Mouse (Mus musculus): Measurements from ENCODE around the gene Tarm1. TPM values are rescaled to one million over a fixed set of nuclear protein-coding genes. Genes with fewer than 3 reads are reported as not detected.
A peak's percentile ranks its signal among the peaks of the same experiment; 100 is the strongest.

Gene Tarm1
- polyA plus RNA-seq, 1 experiment from 2014 or later: not detected

DNA sequence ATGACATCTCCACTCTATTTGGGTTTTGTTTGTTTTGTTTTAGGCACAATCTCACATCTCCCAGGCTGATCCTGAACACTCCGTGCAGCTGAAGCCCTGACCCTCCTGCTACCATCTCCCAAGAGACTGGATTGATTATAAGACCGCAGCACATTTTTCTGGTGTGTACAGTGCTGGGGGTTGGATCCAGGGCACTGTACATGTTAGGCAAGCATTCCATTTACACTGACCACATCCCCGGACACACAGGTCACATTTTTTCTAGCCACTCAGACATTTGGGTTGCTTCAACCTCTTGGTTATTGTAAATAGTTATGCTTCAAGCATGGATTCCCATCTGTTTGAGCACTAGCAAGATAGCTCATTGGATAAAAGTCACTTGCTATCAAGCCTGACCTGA is 55.8 kb downstream of the Tarm1 start:
- H3K9ac ChIP-seq (ENCODE audit: low read length): no peak overlapping the region
- H3K27me3 ChIP-seq (ENCODE audit: control insufficient read depth, insufficient read depth, low read depth, low read length): no peaks in the 10 kb centered on the region
- no peak overlapping the region for H3K27ac ChIP-seq (ENCODE audit: low read length)
- WGBS: 43% methylated on average over 3 of the region's 3 CpGs
- H3K4me3 ChIP-seq (ENCODE audit: low read length): no peak overlapping the region
- no peaks in the 10 kb centered on the region for H3K9me3 ChIP-seq (ENCODE audit: control insufficient read depth, low read length)
- H3K36me3 ChIP-seq (ENCODE audit: control insufficient read depth, insufficient read depth, low read length): no peaks in the 10 kb centered on the region
- ATAC-seq (ENCODE audit: low read depth): no peak
- no peak overlapping the region for H3K4me2 ChIP-seq (ENCODE audit: low read depth, low read length)
- no peaks in the 10 kb centered on the region for H3K4me1 ChIP-seq (replicated peaks; ENCODE audit: control insufficient read depth, insufficient read depth, low read length)

GRCm38 (mm10) chr7:3444678-3445077 is 57.7 kb downstream of the Tarm1 start:
- 61% methylated on average over 3 of the region's 3 CpGs for WGBS
- ATAC-seq (ENCODE audit: low read depth): no peak
- Histone ChIP-seq H3K36me3 (ENCODE audit: control insufficient read depth, insufficient read depth, low read length) (no peaks in the 10 kb centered on the region), H3K9ac (ENCODE audit: low read length) (no peak overlapping the region), H3K4me1 (replicated peaks; ENCODE audit: control insufficient read depth, insufficient read depth, low read length) (no peaks in the 10 kb centered on the region), H3K27ac (ENCODE audit: low read length) (no peak overlapping the region), H3K9me3 (ENCODE audit: control insufficient read depth, low read length) (no peaks in the 10 kb centered on the region), H3K4me3 (ENCODE audit: low read length) (no peak overlapping the region), H3K4me2 (ENCODE audit: low read depth, low read length) (no peak overlapping the region), H3K27me3 (ENCODE audit: control insufficient read depth, insufficient read depth, low read depth, low read length) (no peaks in the 10 kb centered on the region)

GRCm38 (mm10) chr7:3442476-3443062 is 59.9 kb downstream of the Tarm1 start:
- Histone ChIP-seq H3K27me3 (ENCODE audit: control insufficient read depth, insufficient read depth, low read depth, low read length) (no peaks in the 10 kb centered on the region), H3K27ac (ENCODE audit: low read length) (no peak overlapping the region), H3K9ac (ENCODE audit: low read length) (no peak overlapping the region), H3K4me3 (ENCODE audit: low read length) (no peak overlapping the region), H3K4me2 (ENCODE audit: low read depth, low read length) (no peak overlapping the region), H3K9me3 (ENCODE audit: control insufficient read depth, low read length) (no peaks in the 10 kb centered on the region), H3K4me1 (replicated peaks; ENCODE audit: control insufficient read depth, insufficient read depth, low read length) (no peaks in the 10 kb centered on the region), H3K36me3 (ENCODE audit: control insufficient read depth, insufficient read depth, low read length) (no peaks in the 10 kb centered on the region)
- ATAC-seq (ENCODE audit: low read depth): no peak
- 74% methylated on average over 10 of the region's 10 CpGs for WGBS

DNA sequence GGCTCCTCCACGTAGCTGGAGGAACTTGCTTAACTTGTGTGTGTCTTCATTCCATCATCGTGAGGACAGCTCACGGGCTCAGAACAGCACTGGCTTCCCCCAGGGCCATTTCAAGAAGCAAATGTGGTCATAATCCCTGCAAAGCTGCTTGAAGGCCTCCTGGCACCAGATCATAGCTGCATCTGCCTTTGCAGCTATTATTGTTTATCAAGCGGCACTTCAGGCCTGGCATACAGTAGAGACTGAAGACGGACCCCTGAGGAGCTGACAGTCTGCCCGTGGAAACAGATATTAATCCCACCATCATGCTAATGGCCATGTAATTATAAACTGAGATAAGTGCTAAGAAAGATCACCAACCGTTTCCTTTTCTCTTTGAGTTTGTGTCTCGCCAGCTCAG is 61.9 kb downstream of the Tarm1 start:
- Histone ChIP-seq H3K4me2 (ENCODE audit: low read depth, low read length) (no peak overlapping the region), H3K27ac (ENCODE audit: low read length) (no peak overlapping the region), H3K4me1 (replicated peaks; ENCODE audit: control insufficient read depth, insufficient read depth, low read length) (no peaks in the 10 kb centered on the region), H3K36me3 (ENCODE audit: control insufficient read depth, insufficient read depth, low read length) (no peaks in the 10 kb centered on the region), H3K9ac (ENCODE audit: low read length) (no peak overlapping the region), H3K9me3 (ENCODE audit: control insufficient read depth, low read length) (no peaks in the 10 kb centered on the region), H3K4me3 (ENCODE audit: low read length) (no peak overlapping the region), H3K27me3 (ENCODE audit: control insufficient read depth, insufficient read depth, low read depth, low read length) (no peaks in the 10 kb centered on the region)
- no peak for ATAC-seq (ENCODE audit: low read depth)
- WGBS: 43% methylated on average over 8 of the region's 8 CpGs

- no peak overlapping the region for H3K4me2 ChIP-seq (ENCODE audit: low read depth, low read length)
- H3K36me3 ChIP-seq (ENCODE audit: control insufficient read depth, insufficient read depth, low read length): no peaks in the 10 kb centered on the region
- no peak for ATAC-seq (ENCODE audit: low read depth)
- no peaks in the 10 kb centered on the region for H3K27me3 ChIP-seq (ENCODE audit: control insufficient read depth, insufficient read depth, low read depth, low read length)
- H3K9ac ChIP-seq (ENCODE audit: low read length): no peak overlapping the region
- no peaks in the 10 kb centered on the region for H3K4me1 ChIP-seq (replicated peaks; ENCODE audit: control insufficient read depth, insufficient read depth, low read length)
- no peak overlapping the region for H3K27ac ChIP-seq (ENCODE audit: low read length)
- 78% methylated on average over 9 of the region's 11 CpGs for WGBS
- no peaks in the 10 kb centered on the region for H3K9me3 ChIP-seq (ENCODE audit: control insufficient read depth, low read length)
- no peak overlapping the region for H3K4me3 ChIP-seq (ENCODE audit: low read length)
Measured at GRCm38 (mm10) chr7:3439984-3440383, 62.4 kb downstream of the Tarm1 start.

DNA sequence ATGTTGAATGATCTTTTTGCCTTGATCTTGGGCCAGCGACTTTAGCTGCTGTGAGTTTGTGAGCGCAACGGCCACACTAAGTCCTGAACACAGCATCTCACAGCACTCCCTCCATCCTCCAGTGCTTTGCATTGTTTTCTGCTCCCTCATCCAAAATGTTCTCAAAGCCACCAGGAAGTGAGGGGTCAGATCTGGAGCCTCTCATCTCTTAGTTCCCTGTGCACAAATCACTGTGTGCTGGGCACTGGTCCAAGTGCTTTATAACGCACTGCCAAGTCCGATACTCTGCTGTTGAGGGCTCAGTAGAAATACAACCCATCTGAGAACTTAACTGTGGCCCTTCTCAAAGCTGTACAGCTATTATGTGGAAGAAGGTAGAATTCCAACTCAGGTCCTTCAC is 64.5 kb downstream of the Tarm1 start:
- 23% methylated on average over 5 of the region's 5 CpGs for WGBS
- Histone ChIP-seq H3K9me3 (ENCODE audit: control insufficient read depth, low read length) (no peaks in the 10 kb centered on the region), H3K4me2 (ENCODE audit: low read depth, low read length) (no peak overlapping the region), H3K27me3 (ENCODE audit: control insufficient read depth, insufficient read depth, low read depth, low read length) (no peaks in the 10 kb centered on the region), H3K4me1 (replicated peaks; ENCODE audit: control insufficient read depth, insufficient read depth, low read length) (no peaks in the 10 kb centered on the region), H3K4me3 (ENCODE audit: low read length) (no peak overlapping the region), H3K27ac (ENCODE audit: low read length) (no peak overlapping the region), H3K36me3 (ENCODE audit: control insufficient read depth, insufficient read depth, low read length) (no peaks in the 10 kb centered on the region), H3K9ac (ENCODE audit: low read length) (no peak overlapping the region)
- ATAC-seq (ENCODE audit: low read depth): peak; percentile 34; the same call in 1 of the 2 replicates

Other genes with a start within 250 kb of the Tarm1 start
- 142 and 151 TPM in 2 replicates for gene Myadm, start 213.5 kb downstream of the Tarm1 start, polyA plus RNA-seq (2015; fragmentation: Nextera tagmentation; extraction: Ambion mirVana)
- 0.24 and 0.58 TPM in 2 replicates for gene Prkcg, start 213.4 kb downstream of the Tarm1 start, polyA plus RNA-seq (2015; fragmentation: Nextera tagmentation; extraction: Ambion mirVana)
- gene Cacng7, start 169.7 kb downstream of the Tarm1 start, polyA plus RNA-seq (2015; fragmentation: Nextera tagmentation; extraction: Ambion mirVana): 0.24 and 0.55 TPM in 2 replicates
- 0.73 and 0.79 TPM in 2 replicates for gene Cacng8, start 111.9 kb downstream of the Tarm1 start, polyA plus RNA-seq (2015; fragmentation: Nextera tagmentation; extraction: Ambion mirVana)
- gene Cacng6, start 78.4 kb downstream of the Tarm1 start, polyA plus RNA-seq (2015; fragmentation: Nextera tagmentation; extraction: Ambion mirVana): 0.19 and 0.70 TPM in 2 replicates
- gene Oscar, start 113.5 kb upstream of the Tarm1 start, polyA plus RNA-seq (2015; fragmentation: Nextera tagmentation; extraction: Ambion mirVana): 0.40 TPM in 1 of 2 replicates, not detected in the other
- gene Ndufa3, start 114.7 kb upstream of the Tarm1 start, polyA plus RNA-seq (2015; fragmentation: Nextera tagmentation; extraction: Ambion mirVana): 502 and 505 TPM in 2 replicates
- gene Tfpt, start 127.3 kb upstream of the Tarm1 start, polyA plus RNA-seq (2015; fragmentation: Nextera tagmentation; extraction: Ambion mirVana): 19.1 and 19.9 TPM in 2 replicates
- 89.6 and 91.0 TPM in 2 replicates for gene Prpf31, start 127.4 kb upstream of the Tarm1 start, polyA plus RNA-seq (2015; fragmentation: Nextera tagmentation; extraction: Ambion mirVana)
- 52.6 and 66.3 TPM in 2 replicates for gene Cnot3, start 142.6 kb upstream of the Tarm1 start, polyA plus RNA-seq (2015; fragmentation: Nextera tagmentation; extraction: Ambion mirVana)
- 12.2 and 13.5 TPM in 2 replicates for gene Leng1, start 163.2 kb upstream of the Tarm1 start, polyA plus RNA-seq (2015; fragmentation: Nextera tagmentation; extraction: Ambion mirVana)
- 33.8 and 41.3 TPM in 2 replicates for gene Tmc4, start 174.9 kb upstream of the Tarm1 start, polyA plus RNA-seq (2015; fragmentation: Nextera tagmentation; extraction: Ambion mirVana)
- gene Tsen34, start 190.2 kb upstream of the Tarm1 start, polyA plus RNA-seq (2015; fragmentation: Nextera tagmentation; extraction: Ambion mirVana): 258 and 270 TPM in 2 replicates
- 47.0 and 51.3 TPM in 2 replicates for gene Mboat7, start 190.9 kb upstream of the Tarm1 start, polyA plus RNA-seq (2015; fragmentation: Nextera tagmentation; extraction: Ambion mirVana)
- 1,423 and 1,469 TPM in 2 replicates for gene Rps9, start 201.4 kb upstream of the Tarm1 start, polyA plus RNA-seq (2015; fragmentation: Nextera tagmentation; extraction: Ambion mirVana)
- gene Pirb, start 217.8 kb upstream of the Tarm1 start, polyA plus RNA-seq (2015; fragmentation: Nextera tagmentation; extraction: Ambion mirVana): 1.3 and 1.6 TPM in 2 replicates